Mouse (Mus musculus) ES-E14 (cell line): ENCODE data around the gene Dlg4. TPM values are rescaled to one million over a fixed set of nuclear protein-coding genes. Genes with fewer than 3 reads are reported as not detected.

Source experiments
- DNase-seq: peaks from one replicate; pipeline ENCODE4 v3.0.0-alpha.2; 2013; ENCODE audit warnings: low read depth, low spot score
- H3K27ac ChIP-seq: 2 replicates; pipeline ENCODE4 v1.5.1; 2012; ENCODE audit warnings: low read depth, mild to moderate bottlenecking, low read length, moderate library complexity, mixed read lengths; ENCODE audit not compliant: poor library complexity, insufficient read depth, severe bottlenecking
- H3K36me3 ChIP-seq: 2 replicates; pipeline ENCODE4 v1.6.1; 2012; ENCODE audit warnings: mild to moderate bottlenecking, low read length, moderate library complexity, mixed read lengths; ENCODE audit not compliant: control insufficient read depth, poor library complexity, insufficient read depth, severe bottlenecking
- H3K4me1 ChIP-seq, 2 experiments: fragments of 150-350 bp in 1 of 2; sonication (generic) in 1 of 2; 2 replicates each; pipeline ENCODE4 v1.6.1; 2012; ENCODE audit warnings: low read length in 2 of 2, mild to moderate bottlenecking in 1 of 2, mixed read lengths in 1 of 2; ENCODE audit not compliant: control insufficient read depth in 2 of 2, insufficient read depth in 2 of 2, poor library complexity in 1 of 2
- H3K4me3 ChIP-seq, 2 experiments: fragments of 150-350 bp in 1 of 2; sonication (generic) in 1 of 2; 2 replicates each; pipeline ENCODE4 v1.5.1; 2012; ENCODE audit warnings: low read length in 2 of 2, low read depth in 1 of 2, mild to moderate bottlenecking in 1 of 2, mixed read lengths in 1 of 2; ENCODE audit not compliant: insufficient read depth in 1 of 2, poor library complexity in 1 of 2, severe bottlenecking in 1 of 2
- H3K9ac ChIP-seq: 2 replicates; pipeline ENCODE4 v1.6.1; 2012; ENCODE audit warnings: low read depth, mild to moderate bottlenecking, low read length, mixed read lengths; ENCODE audit not compliant: poor library complexity, insufficient read depth, severe bottlenecking
- H3K9me3 ChIP-seq: fragments of 150-350 bp; sonication (generic); 2 replicates; pipeline ENCODE4 v1.6.1; 2012; ENCODE audit warnings: low read depth, mild to moderate bottlenecking, low read length; ENCODE audit not compliant: control insufficient read depth, insufficient read depth
- CHD2 ChIP-seq: IDR thresholded peaks from 2 replicates; pipeline ENCODE4 v1.6.1; 2014; ENCODE audit warnings: mild to moderate bottlenecking, low read depth, low read length, inconsistent platforms
- HCFC1 ChIP-seq: IDR thresholded peaks from 2 replicates; pipeline ENCODE4 v1.6.1; 2012; ENCODE audit warnings: low read length, inconsistent platforms, borderline replicate concordance; ENCODE audit not compliant: insufficient read depth
- MAFK ChIP-seq: IDR thresholded peaks from 2 replicates; pipeline ENCODE4 v1.6.1; 2014; ENCODE audit warnings: mild to moderate bottlenecking, low read depth, low read length, inconsistent platforms; ENCODE audit not compliant: insufficient read depth
- ZC3H11A ChIP-seq: IDR thresholded peaks from 2 replicates; pipeline ENCODE4 v1.6.1; 2012; ENCODE audit warnings: low read depth, mild to moderate bottlenecking, inconsistent platforms, low read length, borderline replicate concordance
- ZNF384 ChIP-seq: IDR thresholded peaks from 2 replicates; pipeline ENCODE4 v1.6.1; 2012; ENCODE audit warnings: low read depth, low read length, inconsistent platforms
- in situ Hi-C, 2 experiments: fragments of 600-800 bp; cut with MboI; formaldehyde crosslinking; loops; one replicate each; pipeline ENCODE4 v1.15.1; 2025; ENCODE audit warnings: low sequenced_read_pairs in 2 of 2, inconsistent platforms in 1 of 2; ENCODE audit not compliant: unreplicated experiment in 2 of 2
- total RNA-seq: library from RNA; depleted of rRNA; stranded (reverse); fragments of 300-350 nt; gene quantifications from 2 replicates; pipeline ENCODE4 v1.2.3, GENCODE M21; 2012

Gene Dlg4
- total RNA-seq, 1 experiment, result 11.4 TPM

GRCm38 (mm10) chr11:69990850-69991691 is 25.7 kb upstream of the Dlg4 start, which contains the start of gene Gabarap:
TSS of gene Gabarap (plus strand) at chr11:69991143.
- Histone ChIP-seq H3K36me3 (peaks cover 10% of the 10 kb centered on the region), H3K4me1 (peaks cover 0 to 1% of the 10 kb centered on the region in 2 experiments; a peak in 1 of 4 replicates), H3K9ac (peak within 1 kb of the TSS; percentile 92), H3K9me3 (no peaks in the 10 kb centered on the region), H3K27ac (peak within 1 kb of the TSS; percentile 30), H3K4me3 (peak within 1 kb of the TSS; percentile 61 to 85)
- in situ Hi-C loops, result no loop called here
- peak; percentile 95 for DNase-seq
- TF ChIP-seq CHD2, result peak; percentile 81
- TF ChIP-seq HCFC1, result peak; percentile 52; the same call in 1 of the 2 replicates
- no peak for TF ChIP-seq ZC3H11A

- in situ Hi-C loops, result no loop called here
- Histone ChIP-seq H3K9ac (peak overlapping the region; percentile 92), H3K27ac (no peak overlapping the region; the same call in 1 of the 2 replicates), H3K4me1 (peaks cover 0 to 1% of the 10 kb centered on the region in 2 experiments; a peak in 1 of 4 replicates), H3K36me3 (peaks cover 6% of the 10 kb centered on the region), H3K4me3 (peak overlapping the region; percentile 61 to 85), H3K9me3 (no peaks in the 10 kb centered on the region)
- no peak for DNase-seq
- TF ChIP-seq ZNF384 (no peak), HCFC1 (no peak), MAFK (no peak), CHD2 (no peak), ZC3H11A (no peak)
Observed at GRCm38 (mm10) chr11:69991711-69992110, 25.0 kb upstream of the Dlg4 start.

- Histone ChIP-seq H3K4me3 (no peak overlapping the region; a peak in 1 of 4 replicates), H3K36me3 (peaks cover 6% of the 10 kb centered on the region), H3K9ac (no peak overlapping the region), H3K27ac (no peak overlapping the region), H3K4me1 (peaks cover under 1 to 1% of the 10 kb centered on the region in 2 experiments; a peak in 2 of 4 replicates), H3K9me3 (no peaks in the 10 kb centered on the region)
- in situ Hi-C loops, result no loop called here
- DNase-seq, result no peak
- no peak for TF ChIP-seq HCFC1
- no peak for TF ChIP-seq CHD2
- TF ChIP-seq ZC3H11A, result no peak
- no peak for TF ChIP-seq MAFK
- TF ChIP-seq ZNF384, result no peak
Observed at GRCm38 (mm10) chr11:69992396-69992795, 24.3 kb upstream of the Dlg4 start.

- in situ Hi-C loops, result no loop called here
- no peak overlapping the region for H3K9ac ChIP-seq
Observed at GRCm38 (mm10) chr11:69992932-69993331, 23.8 kb upstream of the Dlg4 start.

More at GRCm38 (mm10) chr11:69992932-69993331, 23.8 kb upstream of the Dlg4 start:
- DNase-seq, result no peak
- no peak for TF ChIP-seq ZC3H11A
- no peak for TF ChIP-seq MAFK
- no peak for TF ChIP-seq HCFC1
- no peak for TF ChIP-seq CHD2
- TF ChIP-seq ZNF384, result no peak
- H3K9me3 ChIP-seq, result no peaks in the 10 kb centered on the region
- no peak overlapping the region for H3K27ac ChIP-seq
- peaks cover 7% of the 10 kb centered on the region for H3K36me3 ChIP-seq
- no peak overlapping the region for H3K4me3 ChIP-seq
- H3K4me1 ChIP-seq, result peaks cover 3 to 6% of the 10 kb centered on the region in 2 experiments; a peak in 3 of 4 replicates
